Mouse (Mus musculus) embryo, embryonic 11 days (tissue): ENCODE results near the gene Klhl7.

ENCODE experiments used
- DNase-seq: peaks from one replicate; pipeline ENCODE4 v3.0.0-alpha.2; 2015

Klhl7 gene

DNA sequence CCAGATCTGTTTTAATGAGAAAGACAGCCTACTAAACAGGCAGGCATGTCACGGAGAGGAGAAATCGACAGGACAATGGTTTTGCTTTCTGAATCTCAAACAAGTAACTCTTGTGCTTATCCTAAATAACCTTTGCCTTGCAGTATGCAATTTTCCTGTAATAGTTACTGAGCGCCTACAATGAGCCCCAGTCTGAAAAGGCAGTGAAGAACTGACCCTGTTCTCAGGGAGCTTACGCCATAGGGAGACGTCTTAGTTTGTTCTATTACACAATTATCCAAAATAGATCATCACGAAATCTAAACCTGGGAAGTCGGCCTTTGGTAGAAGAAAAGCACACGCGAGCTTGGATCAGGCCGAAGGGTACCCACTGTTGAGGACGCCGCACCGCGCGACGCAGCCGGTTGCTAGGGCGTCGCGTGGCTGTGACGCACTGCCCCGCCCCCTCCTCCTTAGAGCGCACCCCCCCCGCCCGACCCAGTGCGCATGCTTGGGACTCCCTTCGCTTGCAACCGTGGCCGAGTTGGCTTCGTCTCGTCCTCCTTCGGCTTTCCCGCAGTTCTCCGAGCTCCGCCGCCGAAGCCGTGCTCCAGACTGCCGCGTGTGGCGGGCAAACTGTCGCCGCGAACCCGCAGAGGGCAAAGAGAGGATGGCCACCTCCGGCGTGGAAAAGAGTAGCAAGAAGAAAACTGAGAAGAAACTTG lies at the start of gene Klhl7:
Klhl7 (plus strand) TSS at position 500 of the 704 bp plus-strand sequence.
- peak; percentile 96 for DNase-seq

DNA sequence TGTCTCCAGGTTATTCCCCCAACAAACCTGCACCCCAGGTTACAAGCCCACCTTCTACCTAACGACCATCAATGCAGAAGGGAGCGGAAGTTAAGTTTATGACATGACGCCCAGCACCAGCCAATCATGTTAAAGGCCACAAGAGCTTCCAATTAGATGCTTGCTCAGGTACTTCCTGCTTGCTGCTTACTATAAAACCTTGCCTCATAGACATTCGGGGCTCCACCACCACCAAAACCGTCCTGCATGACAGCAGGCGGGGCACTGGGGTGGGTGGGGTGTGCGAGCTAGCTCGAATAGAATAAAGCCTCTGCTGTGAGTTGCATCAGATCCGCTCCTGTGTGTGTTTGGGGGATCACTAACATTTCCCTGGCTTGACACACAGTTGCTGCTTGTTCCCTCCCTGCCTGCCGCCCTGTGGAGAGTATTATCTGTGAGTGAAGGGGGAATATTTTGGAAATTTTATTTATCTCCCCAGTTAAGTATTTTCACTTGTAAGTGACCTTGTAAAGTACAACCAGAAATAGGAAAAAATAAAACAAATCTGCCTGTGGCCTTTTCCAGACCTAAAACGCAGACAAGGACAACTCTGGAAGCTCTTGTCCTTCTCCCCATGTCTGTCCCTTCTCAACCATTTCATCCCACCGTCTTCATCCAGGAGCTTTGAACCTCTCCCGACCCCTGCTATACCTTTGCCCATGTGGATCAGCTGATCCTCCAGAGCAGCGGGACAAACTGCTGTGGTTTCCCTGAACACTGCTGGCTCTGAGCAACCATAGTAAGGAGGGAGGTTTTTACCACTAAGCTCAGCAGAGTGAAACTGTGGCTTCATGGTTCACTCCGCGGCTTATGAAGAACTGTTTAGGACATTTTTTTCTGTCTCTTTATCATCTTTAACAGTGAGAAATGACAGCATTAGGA lies 48.4 kb upstream of the Klhl7 start:
- DNase-seq: no peak

DNA sequence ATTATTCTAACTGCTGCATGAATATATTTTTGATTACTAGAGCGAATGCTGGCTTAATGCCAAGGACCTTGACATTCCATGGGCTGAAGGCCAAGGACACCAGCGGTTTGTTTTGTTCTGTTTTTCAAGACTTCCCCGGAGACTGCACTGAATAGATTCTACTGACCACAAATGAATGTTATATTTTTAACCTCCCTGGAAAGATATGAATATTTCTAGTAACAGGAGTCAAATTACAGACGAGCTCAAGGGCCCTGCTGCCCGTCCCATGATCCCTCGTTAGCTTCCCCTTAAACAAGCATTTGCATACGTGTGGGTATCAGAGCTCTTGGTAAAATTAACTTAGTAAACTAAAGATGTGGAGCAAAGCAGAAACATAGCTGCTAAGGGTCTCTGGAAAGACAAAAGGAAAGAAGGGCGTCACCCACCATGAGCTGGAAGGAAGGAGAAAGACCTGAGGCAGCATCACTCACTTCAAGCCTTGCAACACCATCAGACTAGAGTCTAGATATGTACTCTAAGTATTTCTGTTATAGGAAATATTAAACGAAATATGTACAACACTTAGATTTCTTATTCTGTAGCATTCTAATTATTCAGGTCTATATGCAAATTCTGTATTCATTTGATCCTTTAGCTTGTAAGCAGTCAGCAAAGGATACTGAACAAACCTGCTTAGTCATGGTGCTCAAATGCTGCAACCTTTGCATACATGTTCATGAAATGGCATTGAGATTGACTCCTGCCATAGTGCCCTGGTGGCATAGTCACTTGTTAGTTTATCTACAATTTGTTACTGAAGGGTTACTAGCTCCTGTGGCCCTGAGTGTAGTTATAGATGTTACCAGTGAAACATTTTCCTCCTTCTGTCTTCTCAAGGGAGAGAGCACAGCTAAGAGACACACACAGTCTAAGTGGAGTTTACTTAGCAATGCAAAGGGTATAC lies 46.9 kb upstream of the Klhl7 start:
- DNase-seq: no peak

DNA sequence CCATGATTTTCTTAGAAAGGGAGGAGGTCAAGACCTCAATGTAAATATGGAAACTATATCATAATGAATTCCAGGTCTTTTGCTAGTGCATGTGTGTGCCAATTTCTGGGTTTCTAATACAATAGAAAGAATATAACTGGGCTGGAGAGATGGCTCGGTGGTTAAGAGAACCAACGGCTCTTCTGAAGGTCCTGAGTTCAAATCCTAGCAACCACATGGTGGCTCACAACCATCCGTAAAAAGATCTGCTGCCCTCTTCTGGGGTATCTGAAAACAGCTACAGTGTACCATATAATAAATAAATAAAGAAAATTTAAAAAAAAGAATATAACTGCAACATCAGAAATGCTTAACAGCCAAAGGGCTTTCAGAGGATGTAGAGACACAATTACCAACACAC lies 46.0 kb upstream of the Klhl7 start:
- DNase-seq: no peak

DNA sequence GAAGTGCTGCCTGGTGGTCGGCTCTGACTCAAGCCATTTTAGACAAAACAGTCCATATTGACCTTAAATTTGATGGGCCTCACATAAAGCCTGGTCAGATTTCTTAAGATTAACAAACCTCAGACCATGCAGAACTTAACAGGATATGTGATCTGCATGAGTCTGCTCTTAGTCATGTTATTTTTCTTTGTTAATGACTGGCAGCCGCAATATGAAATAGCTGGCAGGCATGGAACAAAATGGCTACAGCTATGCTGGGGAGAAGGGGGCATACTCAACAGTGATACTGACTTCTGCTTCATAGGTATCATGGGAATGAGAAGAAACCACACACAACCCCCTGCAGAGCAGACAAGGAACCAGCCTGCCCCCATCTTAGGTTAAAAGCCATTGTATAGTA lies 43.5 kb upstream of the Klhl7 start:
- no peak for DNase-seq

DNA sequence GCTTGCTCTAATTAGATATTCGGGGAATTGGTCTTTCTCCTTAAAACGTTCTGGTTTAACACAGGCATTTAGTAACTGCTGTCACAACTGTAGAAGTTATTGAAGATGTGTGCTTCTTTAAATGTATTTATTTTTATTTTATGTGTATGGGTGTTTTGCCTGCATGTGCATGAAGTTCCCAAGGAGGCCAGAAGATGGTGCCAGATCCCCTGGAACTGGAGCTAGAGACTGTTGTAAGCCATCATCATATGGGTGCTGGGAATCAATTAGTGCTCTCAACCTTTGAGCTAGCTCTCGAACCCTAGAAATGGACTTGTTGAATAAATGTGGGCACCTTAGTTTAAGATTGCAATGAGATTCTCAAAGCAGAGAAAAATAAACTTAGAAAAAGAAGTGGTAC lies 42.8 kb upstream of the Klhl7 start:
- no peak for DNase-seq

DNA sequence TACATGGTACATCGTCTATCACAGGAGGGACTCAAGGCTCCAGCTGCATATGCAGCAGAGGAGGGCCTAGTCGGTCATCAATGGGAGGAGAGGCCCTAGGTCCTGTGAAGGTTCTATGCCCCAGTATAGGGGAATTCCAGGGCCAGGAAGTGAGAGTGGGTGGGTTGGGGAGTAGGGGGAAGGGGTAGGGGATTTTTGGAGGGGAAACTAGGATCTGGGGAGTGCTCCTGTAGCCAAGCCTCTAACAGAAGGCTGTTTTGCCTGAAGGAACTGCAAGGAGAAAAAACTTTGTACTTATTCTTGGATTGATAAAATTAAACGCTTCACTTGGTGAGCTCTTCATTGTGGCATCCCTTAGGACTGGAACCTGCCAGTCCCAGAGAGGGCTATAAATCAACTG lies 39.5 kb upstream of the Klhl7 start:
- DNase-seq: no peak

DNA sequence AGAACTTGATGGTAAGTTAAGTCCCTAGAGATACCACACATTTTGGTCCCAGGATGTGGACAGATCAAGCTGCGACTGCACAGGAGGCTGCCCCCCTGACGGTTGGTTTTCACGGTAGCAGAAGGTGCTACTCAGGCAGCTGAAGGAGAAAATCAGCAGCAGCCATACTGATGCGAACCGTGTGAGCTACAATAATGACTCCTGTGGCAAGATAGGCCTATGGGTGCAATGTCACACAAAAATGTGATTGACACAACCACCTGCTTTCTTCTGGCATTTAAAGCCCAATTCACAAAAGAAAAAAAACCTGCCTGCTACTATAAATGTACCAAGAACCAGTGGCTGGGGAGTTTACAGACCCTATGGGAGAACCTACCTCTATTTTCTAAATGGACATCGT lies 37.4 kb upstream of the Klhl7 start:
- DNase-seq: no peak

DNA sequence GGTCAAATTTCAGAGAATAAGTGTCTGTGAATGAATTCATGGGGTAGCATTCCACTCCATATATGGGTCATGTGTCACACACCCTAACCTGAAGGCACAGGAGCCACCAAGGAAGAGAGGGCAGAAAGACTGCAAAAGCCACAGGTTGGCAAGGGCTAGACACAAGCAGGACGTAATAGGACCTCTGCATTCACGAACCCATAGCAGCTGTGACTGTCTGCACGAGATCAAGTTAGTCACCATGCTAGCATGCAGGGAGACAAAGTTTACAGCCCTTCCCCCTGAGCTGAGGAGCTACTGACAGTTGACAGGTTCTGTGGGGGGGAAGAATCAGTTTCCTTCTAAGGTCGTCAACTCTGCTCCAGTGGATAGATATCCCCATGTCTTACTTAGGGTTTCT lies 36.9 kb upstream of the Klhl7 start:
- DNase-seq: no peak

DNA sequence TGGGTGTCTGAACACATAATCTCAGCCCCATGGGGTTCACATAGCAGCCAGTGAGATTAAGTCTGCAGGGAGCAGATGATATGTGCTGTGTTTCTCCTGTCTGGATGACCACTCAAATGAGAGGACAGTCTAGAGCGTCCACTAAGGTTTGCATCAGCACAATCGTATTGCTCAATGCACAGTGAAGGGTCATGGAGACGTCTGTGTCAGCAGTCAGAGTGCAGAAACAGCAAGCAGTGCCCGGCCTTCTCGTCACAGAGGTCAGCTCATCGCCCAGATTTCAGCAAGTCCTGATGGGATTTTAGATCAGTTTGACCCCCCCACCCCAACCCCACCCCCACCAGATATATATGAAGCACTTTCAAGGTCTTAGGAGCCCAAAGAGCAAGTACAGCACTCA lies 31.4 kb upstream of the Klhl7 start:
- no peak for DNase-seq

DNA sequence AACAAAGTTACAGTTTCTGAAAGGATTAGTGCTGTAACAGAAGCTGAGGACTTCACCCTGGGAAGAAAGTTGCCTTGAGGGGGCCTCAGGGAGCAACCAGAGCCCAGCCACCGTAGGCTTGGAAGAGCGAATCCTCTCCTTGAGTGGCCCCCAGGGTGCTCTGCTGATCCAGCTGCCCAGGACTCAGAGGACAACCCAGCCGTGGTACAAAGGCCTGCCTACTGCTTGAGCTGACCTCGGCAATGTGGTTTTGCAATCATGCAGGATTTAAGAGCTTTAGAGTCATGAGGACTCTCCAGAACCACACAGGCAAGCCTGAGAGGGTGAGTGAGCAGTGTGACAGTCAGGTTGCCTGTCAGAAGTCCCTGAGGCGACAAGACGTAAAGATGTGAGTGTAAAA lies 28.4 kb upstream of the Klhl7 start:
- DNase-seq: no peak

DNA sequence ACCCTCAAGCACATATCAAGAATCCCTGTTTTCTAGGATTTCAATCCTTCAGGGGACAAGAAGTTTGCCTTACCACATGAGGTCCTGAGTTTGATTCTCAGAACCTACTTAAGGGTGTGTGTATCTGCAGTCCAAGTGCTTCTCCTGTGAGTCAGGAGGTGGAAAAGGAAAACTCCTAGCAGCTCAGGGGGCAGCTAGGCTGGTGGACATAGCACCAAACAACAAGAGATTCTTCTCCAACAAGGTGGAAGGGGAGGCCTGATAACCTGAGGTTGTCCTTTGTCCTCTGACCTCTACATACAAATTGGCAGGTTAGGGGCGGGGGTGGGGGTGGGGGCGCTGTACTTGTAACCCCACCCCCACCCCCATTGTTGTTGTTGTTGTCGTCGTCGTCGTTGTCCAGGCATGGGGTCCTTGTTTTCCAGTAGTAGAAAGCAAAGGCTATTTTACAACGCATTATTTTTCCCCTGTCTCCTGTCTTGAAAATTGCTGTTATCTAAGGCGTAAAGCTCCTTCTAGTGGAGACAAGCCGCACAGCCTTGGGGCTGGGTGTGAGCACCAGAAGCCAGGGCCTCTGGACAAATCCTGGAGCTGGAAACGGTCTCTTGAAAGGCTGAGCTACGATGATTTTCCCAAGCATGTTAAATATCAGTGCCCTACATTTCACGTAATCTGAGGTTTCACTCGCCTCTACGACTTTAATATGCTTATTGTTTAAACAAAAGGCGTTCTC lies 23.3 kb upstream of the Klhl7 start:
- peak; percentile 88 for DNase-seq

DNA sequence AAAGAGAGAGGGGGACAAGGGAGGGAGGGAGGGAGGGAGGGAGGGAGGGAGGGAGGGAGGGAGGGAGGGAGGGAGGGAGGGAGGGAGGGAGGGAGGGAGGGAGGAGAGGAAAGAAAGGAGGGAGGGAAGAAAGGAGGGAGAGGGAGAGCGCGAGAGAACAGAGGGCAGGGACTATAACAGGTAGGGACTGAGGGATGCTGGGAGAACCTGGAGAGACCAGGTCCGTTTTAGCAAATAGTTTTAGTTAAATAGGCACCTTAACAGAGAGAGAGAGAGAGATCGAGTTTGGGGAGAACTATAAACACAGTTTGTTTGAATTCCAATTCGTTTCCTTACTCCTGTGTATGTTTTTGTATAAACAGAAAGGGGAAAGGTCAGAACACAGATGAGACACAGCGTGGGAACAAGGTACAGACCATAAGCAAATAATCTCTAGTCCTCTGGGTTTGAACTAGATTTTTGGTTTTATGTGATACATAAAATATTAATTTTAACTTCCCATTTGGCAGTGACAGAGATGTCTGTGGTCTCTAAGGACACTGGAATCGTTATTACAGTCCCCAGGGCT lies 22.6 kb upstream of the Klhl7 start:
- DNase-seq: no peak

DNA sequence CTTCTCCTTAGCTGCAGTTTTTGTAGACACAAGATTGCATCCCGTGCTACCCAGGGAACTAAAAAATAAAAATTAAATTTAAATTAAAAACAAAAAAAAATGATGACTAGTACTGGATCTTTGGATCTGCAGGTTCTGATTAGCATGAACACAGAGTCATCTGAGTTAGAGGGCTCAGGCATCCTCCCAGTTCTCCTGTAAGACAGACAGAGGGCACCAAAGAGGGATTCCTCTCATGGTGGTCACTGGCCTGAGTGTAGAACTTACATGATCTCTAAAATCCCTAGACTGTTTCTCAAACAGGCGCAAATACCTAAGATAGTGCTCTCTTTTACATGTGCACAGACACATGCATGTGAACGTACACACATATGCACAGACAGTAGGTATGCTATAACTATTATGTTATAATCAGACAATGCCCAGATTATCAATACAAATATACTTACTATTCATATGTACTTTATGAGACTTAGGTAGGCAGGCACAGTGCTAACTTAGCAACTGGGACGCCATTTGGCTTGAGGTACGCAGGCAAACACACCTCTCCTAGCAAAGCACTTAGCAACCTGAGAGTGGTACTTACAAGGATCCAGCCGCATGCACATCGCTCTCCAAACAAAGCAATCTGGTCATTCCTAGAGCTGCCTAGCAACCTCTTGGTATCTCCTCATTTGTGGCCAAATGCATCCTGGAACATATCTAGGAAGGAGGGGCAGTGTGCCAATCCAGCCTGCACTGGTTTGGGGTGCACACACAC lies 21.8 kb upstream of the Klhl7 start:
- DNase-seq: peak; percentile 33

DNA sequence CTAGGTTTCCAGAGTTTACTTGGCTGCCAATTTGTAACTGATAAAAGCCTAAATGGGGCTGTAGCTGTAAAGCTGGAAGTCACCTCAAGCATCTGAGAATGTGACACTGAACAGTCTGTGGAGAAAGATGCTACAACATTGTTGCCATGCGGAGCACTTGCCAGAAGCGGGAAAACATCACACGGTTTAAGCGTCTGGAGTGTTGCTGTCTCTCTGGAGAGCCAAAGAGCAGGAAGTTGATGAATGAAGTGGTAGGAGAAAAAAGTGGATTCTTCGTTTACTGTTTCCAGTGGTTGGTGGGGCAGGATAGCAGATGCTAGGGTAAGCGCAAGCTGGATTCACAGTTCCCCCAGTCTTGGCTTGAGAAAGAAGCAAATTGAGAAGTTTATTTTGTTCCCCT lies 19.6 kb upstream of the Klhl7 start:
- no peak for DNase-seq

DNA sequence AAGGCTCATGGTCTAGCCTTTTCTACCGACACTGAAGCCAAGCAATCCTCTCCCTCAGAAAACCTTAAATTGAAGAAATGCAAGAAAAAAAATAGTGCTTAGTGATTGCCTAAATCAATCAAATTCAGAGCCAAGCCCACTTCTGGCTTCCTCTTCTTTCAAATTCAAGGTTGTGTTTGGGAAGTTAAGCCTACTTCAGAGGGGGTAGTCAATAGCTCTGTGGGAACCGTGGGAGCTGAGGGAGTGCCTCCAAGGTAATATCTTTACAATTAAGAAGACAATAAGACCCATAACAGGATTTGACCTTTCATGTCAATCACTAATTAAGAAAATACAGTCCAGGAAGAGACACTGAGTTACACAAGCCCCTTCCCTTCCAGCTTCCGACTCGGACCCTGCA lies 15.6 kb upstream of the Klhl7 start:
- no peak for DNase-seq

DNA sequence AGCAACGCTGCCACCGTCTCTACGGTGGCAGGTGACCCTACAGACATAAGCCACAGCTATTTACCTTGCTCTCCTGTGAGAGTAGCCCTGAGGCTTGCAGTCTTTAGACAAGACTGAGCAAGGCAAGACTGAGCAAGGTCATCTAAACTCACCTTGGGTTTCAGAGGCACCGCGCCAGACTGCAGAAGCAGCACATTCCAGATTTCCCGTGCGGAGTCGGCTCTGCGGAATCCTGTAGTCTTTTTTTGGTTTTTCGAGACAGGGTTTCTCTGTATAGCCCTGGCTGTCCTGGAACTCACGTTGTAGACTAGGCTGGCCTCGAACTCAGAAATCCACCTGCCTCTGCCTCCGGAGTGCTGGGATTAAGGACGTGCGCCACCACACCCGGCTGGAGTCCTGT lies 14.2 kb upstream of the Klhl7 start:
- DNase-seq: no peak

DNA sequence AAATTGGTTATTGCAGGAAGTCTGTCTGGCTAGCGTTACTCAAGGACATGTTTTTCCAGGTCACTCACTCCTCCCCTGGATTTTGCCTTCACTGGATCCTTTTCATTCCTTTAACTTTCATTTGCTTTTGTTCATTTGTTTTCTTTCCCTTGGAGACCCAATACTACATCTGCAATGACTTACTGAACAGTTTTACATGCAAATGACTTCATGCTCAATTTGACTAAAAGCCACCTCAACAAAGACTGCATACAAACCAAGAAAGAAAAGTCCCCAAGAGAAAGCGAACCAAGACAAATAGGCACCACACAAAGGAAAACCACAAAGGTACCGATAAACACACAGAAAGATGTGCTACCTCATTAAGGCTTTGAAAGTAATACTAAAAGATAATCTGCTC lies 13.5 kb upstream of the Klhl7 start:
- DNase-seq: no peak

DNA sequence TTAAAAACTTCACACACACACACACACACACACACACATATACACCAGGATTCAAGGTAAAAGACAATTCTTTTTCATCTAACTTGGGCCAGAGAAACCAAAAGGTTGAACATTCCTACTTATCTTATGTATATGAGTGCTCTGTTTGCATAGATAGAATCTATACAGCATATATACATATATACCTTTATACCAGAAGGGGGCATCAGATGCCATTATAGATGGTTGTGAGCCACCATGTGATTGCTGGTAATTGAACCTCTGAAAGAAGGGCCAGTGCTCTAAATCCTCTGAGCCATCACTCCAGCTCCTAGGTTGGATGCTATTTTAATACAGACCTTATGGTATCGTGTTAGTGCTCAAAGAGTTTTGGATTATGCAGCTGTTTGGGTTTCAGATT lies 12.0 kb upstream of the Klhl7 start:
- DNase-seq: no peak

DNA sequence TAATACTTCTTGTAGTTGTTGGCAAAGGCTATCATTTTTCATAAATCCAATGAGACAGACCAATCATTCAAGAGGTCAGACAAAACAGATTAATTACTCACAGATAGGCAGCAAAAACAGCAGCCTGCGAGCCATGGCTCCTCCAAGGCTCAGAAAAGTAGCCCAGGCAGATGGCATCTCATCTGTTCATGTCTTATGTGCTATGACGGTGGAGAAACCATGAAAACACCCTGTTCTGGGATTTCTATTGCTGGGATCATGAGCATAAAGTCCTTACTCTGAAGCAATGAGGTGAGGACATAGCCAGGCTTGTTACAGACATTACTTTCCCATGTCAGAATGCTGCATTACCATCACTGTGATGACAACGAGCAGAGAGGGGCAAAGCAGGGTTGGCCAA lies 7.9 kb upstream of the Klhl7 start:
- DNase-seq: no peak

DNA sequence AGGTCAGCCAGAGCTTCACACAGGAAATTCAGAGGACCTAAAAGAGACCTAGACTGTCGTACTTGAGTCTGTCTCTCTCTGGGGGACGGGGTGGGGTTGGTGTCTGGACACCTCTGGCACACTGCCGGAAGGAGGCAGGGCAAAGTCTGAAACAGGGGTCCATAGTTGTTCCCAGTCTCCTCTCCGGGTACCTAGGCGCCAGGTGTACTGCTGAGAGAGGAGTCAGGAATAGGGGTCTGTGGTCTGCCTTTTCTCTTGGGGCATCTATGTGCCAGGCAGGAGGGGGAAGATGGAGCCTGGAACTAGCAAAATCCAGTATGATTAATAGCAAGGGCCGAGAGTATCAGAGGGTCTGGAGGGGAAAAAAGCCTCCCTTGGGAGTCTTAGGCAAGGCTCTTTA lies 5.0 kb upstream of the Klhl7 start:
- no peak for DNase-seq
